Mouse (Mus musculus) intestine, embryonic 15.5 days (tissue): ENCODE measurements around the gene Sirt2. TPM values are rescaled to one million over a fixed set of nuclear protein-coding genes. Genes with fewer than 3 reads are reported as not detected.

Experiments used
- ATAC-seq: fragments of 200-750 bp; cut with Nextera tagmentation; 2 replicates; pipeline ENCODE4 v1.8.0; 2017; ENCODE audit warnings: moderate TSS enrichment, moderate library complexity
- H3K27ac ChIP-seq: fragments of 300-500 bp; sonication (generic); 2 replicates; pipeline ENCODE4 v1.5.1; 2015; ENCODE audit warnings: mild to moderate bottlenecking, inconsistent platforms
- H3K27me3 ChIP-seq: fragments of 300-500 bp; sonication (generic); replicated peaks from 2 replicates; pipeline ENCODE4 v1.6.1; 2015; ENCODE audit warnings: inconsistent platforms
- H3K36me3 ChIP-seq: fragments of 300-500 bp; sonication (generic); 2 replicates; pipeline ENCODE4 v1.6.1; 2015; ENCODE audit warnings: inconsistent platforms
- H3K4me1 ChIP-seq: fragments of 300-500 bp; sonication (generic); replicated peaks from 2 replicates; pipeline ENCODE4 v1.6.1; 2015; ENCODE audit warnings: inconsistent platforms
- H3K4me2 ChIP-seq: fragments of 300-500 bp; sonication (generic); replicated peaks from 2 replicates; pipeline ENCODE4 v1.6.1; 2015; ENCODE audit warnings: mild to moderate bottlenecking, inconsistent platforms
- H3K4me3 ChIP-seq: fragments of 300-500 bp; sonication (generic); replicated peaks from 2 replicates; pipeline ENCODE4 v1.5.1; 2015; ENCODE audit warnings: inconsistent platforms
- H3K9ac ChIP-seq: fragments of 300-500 bp; sonication (generic); 2 replicates; pipeline ENCODE4 v1.6.1; 2015; ENCODE audit warnings: inconsistent platforms
- H3K9me3 ChIP-seq: fragments of 300-500 bp; sonication (generic); 2 replicates; pipeline ENCODE4 v1.6.1; 2016; ENCODE audit warnings: inconsistent platforms
- WGBS: fragments of 180-500 bp; shearing (Covaris S2); methylation state at CpG from one replicate; pipeline ENCODE4 v1.1.7; 2015; 5-methylcytosine and 5-hydroxymethylcytosine counted together
- polyA plus RNA-seq: library from polyadenylated mRNA; unstranded; fragments of >200 nt; fragmentation: Nextera tagmentation; extraction: Ambion mirVana; gene quantifications from 2 replicates; pipeline ENCODE4 v1.2.1, GENCODE M21; 2015

Sirt2 gene
- polyA plus RNA-seq, 1 experiment from 2014 or later = 54.9 TPM

DNA sequence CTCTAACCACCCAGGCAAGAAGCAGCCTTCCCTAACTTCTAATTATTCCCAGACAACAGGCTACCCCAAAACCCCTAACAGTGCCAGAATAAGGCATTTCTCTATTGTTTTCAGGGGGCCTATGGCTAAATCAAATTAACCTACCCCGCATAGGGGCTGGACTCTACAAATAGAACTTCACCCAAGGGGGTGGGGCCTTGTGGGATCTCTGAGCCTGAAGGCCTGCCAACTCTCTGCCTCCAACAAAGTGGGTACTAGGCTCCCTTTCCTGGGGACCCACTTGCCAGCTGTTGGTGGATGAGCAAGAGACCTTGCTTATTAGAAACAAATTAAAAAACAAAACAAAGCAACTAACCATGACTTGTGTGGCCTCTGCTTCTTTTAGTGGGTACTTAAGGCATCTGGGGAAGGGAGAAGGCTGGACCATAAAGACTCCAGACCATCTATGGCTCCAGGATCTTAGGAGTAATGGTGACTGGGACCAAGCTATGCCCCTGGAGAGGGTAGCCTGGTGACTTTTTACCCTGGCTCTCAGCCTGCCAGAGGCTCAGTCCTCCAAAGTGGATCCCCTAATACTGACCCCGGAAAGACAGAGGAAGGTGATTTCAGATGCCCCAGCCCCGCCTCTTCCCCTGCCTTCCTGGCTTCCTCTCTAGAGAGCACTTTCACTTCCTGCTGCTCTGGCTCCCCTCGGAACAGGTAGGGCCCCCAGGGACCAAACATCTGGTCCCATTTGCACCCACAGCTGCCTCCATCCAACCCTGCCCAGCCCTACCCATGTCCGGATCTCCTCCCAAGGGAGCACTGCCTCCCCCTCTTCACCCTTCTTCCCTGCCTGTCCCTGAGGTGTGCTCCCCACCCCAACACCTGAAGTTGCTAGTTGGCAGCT lies 22.0 kb downstream of the Sirt2 start, which contains the start of gene Rinl:
TSS of gene Rinl (plus strand) at position 663 of the 889 bp plus-strand sequence.
- peaks cover 22% of the 10 kb centered on the region for H3K4me1 ChIP-seq
- no peaks in the 10 kb centered on the region for H3K27me3 ChIP-seq
- H3K36me3 ChIP-seq = no peaks in the 10 kb centered on the region
- WGBS = 61% methylated on average over 5 of the region's 5 CpGs
- H3K4me2 ChIP-seq = no peak within 1 kb of the TSS
- peak within 1 kb of the TSS; percentile 6; the same call in 1 of the 2 replicates for H3K27ac ChIP-seq
- no peak within 1 kb of the TSS for H3K9ac ChIP-seq
- ATAC-seq = no peak
- H3K4me3 ChIP-seq = no peak within 1 kb of the TSS
- H3K9me3 ChIP-seq = no peaks in the 10 kb centered on the region

- H3K27me3 ChIP-seq = no peaks in the 10 kb centered on the region
- H3K4me2 ChIP-seq = no peak overlapping the region
- H3K9ac ChIP-seq = no peak overlapping the region
- H3K27ac ChIP-seq = peak overlapping the region; percentile 6; the same call in 1 of the 2 replicates
- H3K4me3 ChIP-seq = no peak overlapping the region
- peaks cover 22% of the 10 kb centered on the region for H3K4me1 ChIP-seq
- WGBS = 49% methylated on average over 3 of the region's 3 CpGs
- H3K36me3 ChIP-seq = no peaks in the 10 kb centered on the region
- no peaks in the 10 kb centered on the region for H3K9me3 ChIP-seq
- ATAC-seq = no peak
Measured at GRCm38 (mm10) chr7:28789235-28789634, 22.7 kb downstream of the Sirt2 start.

DNA sequence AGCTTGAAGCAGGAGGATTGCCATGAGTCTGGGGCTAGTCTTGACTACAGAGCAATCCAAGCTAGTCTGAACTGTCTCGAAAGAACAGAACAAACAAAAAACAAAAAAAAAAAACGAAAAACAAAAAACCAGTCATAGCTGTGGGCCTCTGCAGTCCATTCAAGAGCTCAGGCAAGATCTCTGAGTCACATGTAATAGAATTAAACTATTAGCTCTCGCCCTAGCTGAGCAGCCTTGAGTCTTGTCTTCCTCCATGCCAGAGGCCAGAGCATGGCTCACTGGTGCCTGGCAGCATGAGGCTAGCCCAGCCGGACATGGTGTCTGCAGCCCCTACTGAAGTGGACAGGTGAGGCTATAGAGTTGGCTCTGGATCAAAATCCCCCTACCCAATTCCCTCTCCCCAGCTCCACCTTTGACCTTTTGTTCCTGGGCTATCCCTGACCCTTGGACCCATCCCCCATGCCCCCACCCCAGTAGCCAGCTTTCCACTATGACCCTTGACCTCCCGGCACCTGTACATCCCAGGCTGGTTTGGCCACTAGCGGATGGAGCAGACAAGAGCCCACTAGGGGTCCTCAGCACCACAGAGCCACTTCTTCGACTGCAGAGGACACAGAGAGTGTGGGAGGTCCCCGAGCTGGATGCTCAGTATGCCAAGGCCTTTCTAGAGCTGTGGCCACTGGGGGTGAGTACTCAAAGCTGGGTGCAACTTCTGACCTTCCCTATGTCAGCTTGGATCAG lies 23.7 kb downstream of the Sirt2 start:
- ATAC-seq = 0 out of 2 replicates have a peak, but pooled peaks have one; percentile 29
- no peaks in the 10 kb centered on the region for H3K27me3 ChIP-seq
- H3K4me1 ChIP-seq = peaks cover 22% of the 10 kb centered on the region
- H3K4me2 ChIP-seq = no peak overlapping the region
- no peak overlapping the region for H3K27ac ChIP-seq
- H3K4me3 ChIP-seq = no peak overlapping the region
- 56% methylated on average over 8 of the region's 8 CpGs for WGBS
- no peaks in the 10 kb centered on the region for H3K9me3 ChIP-seq
- H3K36me3 ChIP-seq = no peaks in the 10 kb centered on the region
- no peak overlapping the region for H3K9ac ChIP-seq

DNA sequence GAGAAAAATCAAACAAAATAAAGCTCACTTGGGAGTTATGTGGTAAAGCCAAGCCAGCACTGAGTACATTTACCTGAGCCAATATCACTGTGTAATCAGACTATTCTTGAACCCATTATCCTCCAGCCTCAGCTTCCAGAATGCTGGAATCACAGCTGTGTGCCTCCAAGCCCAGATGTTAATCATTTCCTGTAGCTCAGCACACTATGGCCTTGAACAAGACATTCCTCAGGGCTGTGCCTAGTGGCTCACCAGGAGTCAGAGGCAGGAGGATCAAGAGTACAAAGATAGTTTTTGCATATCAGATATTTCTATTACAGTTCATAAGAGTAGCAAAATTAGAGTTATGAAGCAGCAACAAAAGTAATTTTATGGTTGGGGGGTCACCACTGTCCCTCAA lies 25.2 kb downstream of the Sirt2 start:
- Histone ChIP-seq H3K27ac (no peak overlapping the region), H3K4me1 (peaks cover 31% of the 10 kb centered on the region), H3K36me3 (no peaks in the 10 kb centered on the region), H3K4me3 (no peak overlapping the region), H3K9me3 (no peaks in the 10 kb centered on the region), H3K27me3 (no peaks in the 10 kb centered on the region), H3K9ac (no peak overlapping the region), H3K4me2 (no peak overlapping the region)
- no peak for ATAC-seq

- Histone ChIP-seq H3K4me1 (peaks cover 35% of the 10 kb centered on the region), H3K36me3 (no peaks in the 10 kb centered on the region), H3K27ac (no peak overlapping the region), H3K9me3 (no peaks in the 10 kb centered on the region), H3K4me2 (no peak overlapping the region), H3K27me3 (no peaks in the 10 kb centered on the region), H3K9ac (no peak overlapping the region), H3K4me3 (no peak overlapping the region)
- no peak for ATAC-seq
- WGBS = 75% methylated on average over 14 of the region's 14 CpGs
Measured at GRCm38 (mm10) chr7:28792391-28793185, 26.1 kb downstream of the Sirt2 start.

DNA sequence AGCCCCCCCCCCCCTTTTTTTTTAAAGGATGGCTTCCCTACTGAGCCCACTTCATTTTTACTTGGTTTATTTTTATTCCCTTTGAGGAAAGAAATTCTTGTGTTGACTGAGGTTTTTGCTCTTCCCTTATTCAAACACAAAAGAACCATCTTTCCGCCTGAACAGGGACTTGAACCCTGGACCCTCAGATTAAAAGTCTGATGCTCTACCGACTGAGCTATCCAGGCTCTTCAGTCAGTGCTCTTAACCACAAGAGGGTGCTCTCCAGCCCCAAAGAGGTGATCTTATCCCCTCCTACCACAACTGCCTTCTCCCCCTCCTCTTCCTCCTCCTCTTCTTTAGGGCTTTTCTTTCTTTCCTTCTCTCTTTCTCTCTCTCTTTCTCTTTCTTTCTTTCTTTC lies 27.3 kb downstream of the Sirt2 start:
- H3K4me1 ChIP-seq = peaks cover 33% of the 10 kb centered on the region
- H3K4me2 ChIP-seq = no peak overlapping the region
- 46% methylated on average over 2 of the region's 2 CpGs for WGBS
- ATAC-seq = no peak
- H3K36me3 ChIP-seq = no peaks in the 10 kb centered on the region
- no peak overlapping the region for H3K9ac ChIP-seq
- no peaks in the 10 kb centered on the region for H3K27me3 ChIP-seq
- H3K27ac ChIP-seq = no peak overlapping the region
- no peak overlapping the region for H3K4me3 ChIP-seq
- H3K9me3 ChIP-seq = no peaks in the 10 kb centered on the region

DNA sequence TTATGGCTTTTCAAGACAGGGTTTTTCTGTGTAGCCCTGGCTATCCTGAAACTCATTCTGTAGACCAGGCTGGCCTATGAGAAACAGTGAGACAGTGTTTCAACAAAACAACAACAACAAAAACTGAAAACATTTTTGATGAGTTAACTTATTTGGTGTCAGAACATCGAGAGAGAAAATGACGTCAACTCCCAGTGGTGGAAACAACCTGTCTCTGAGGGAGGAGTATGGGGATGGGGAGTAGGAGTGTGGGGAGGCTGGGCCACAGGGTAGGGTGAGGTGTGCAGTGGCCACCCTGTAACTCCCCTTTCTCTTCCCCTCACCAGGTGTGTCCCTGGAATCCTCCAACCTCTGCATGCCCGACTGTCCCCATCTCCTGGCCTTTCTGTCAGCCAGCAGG lies 28.0 kb downstream of the Sirt2 start:
- WGBS = 80% methylated on average over 3 of the region's 3 CpGs
- no peak for ATAC-seq

GRCm38 (mm10) chr7:28795832-28796231 lies 29.3 kb downstream of the Sirt2 start:
- no peaks in the 10 kb centered on the region for H3K27me3 ChIP-seq
- peak overlapping the region; percentile 48; the same call in 1 of the 2 replicates for H3K4me2 ChIP-seq
- peak overlapping the region; percentile 2; the same call in 1 of the 2 replicates for H3K27ac ChIP-seq
- no peaks in the 10 kb centered on the region for H3K9me3 ChIP-seq
- peaks cover 21% of the 10 kb centered on the region for H3K4me1 ChIP-seq
- no peak overlapping the region for H3K9ac ChIP-seq
- no peaks in the 10 kb centered on the region for H3K36me3 ChIP-seq
- ATAC-seq = no peak
- 67% methylated on average over 15 of the region's 15 CpGs for WGBS
- H3K4me3 ChIP-seq = no peak overlapping the region

More for the DNA sequence above, 28.0 kb downstream of the Sirt2 start:
- Histone ChIP-seq H3K9ac (no peak overlapping the region), H3K27ac (no peak overlapping the region), H3K4me3 (no peak overlapping the region), H3K4me2 (no peak overlapping the region), H3K9me3 (no peaks in the 10 kb centered on the region), H3K27me3 (no peaks in the 10 kb centered on the region), H3K36me3 (no peaks in the 10 kb centered on the region), H3K4me1 (peaks cover 29% of the 10 kb centered on the region)

GRCm38 (mm10) chr7:28796562-28796975 lies 30.0 kb downstream of the Sirt2 start:
- peak overlapping the region; percentile 48 for H3K4me2 ChIP-seq
- H3K36me3 ChIP-seq = no peaks in the 10 kb centered on the region
- WGBS = 17% methylated on average over 32 of the region's 32 CpGs
- no peaks in the 10 kb centered on the region for H3K9me3 ChIP-seq
- peak overlapping the region; percentile 6; the same call in 1 of the 2 replicates for H3K27ac ChIP-seq
- peaks cover 18% of the 10 kb centered on the region for H3K4me1 ChIP-seq
- no peaks in the 10 kb centered on the region for H3K27me3 ChIP-seq
- peak overlapping the region; percentile 11; the same call in 1 of the 2 replicates for H3K9ac ChIP-seq
- ATAC-seq = peak; percentile 81
- 0 out of 2 replicates have a peak overlapping the region, but pooled peaks have one; percentile 2 for H3K4me3 ChIP-seq

GRCm38 (mm10) chr7:28799994-28800393 lies 33.5 kb downstream of the Sirt2 start:
- Histone ChIP-seq H3K4me3 (no peak overlapping the region), H3K9me3 (no peaks in the 10 kb centered on the region), H3K9ac (no peak overlapping the region), H3K36me3 (no peaks in the 10 kb centered on the region), H3K27ac (no peak overlapping the region), H3K4me1 (peaks cover 31% of the 10 kb centered on the region), H3K27me3 (no peaks in the 10 kb centered on the region), H3K4me2 (no peak overlapping the region)
- no peak for ATAC-seq
- 92% methylated on average over 9 of the region's 9 CpGs for WGBS

- Histone ChIP-seq H3K27ac (peak overlapping the region; percentile 97), H3K9me3 (no peaks in the 10 kb centered on the region), H3K36me3 (no peaks in the 10 kb centered on the region), H3K9ac (no peak overlapping the region), H3K27me3 (no peaks in the 10 kb centered on the region), H3K4me3 (no peak overlapping the region), H3K4me2 (peak overlapping the region; percentile 35; the same call in 1 of the 2 replicates), H3K4me1 (peaks cover 26% of the 10 kb centered on the region)
- no peak for ATAC-seq
- WGBS = 43% methylated on average over 3 of the region's 3 CpGs
Measured at GRCm38 (mm10) chr7:28801451-28801850, 34.9 kb downstream of the Sirt2 start.
